Mouse (Mus musculus) ovary, adult 18-20 months (tissue): ENCODE results near the gene Erp29.

Experiments used
- DNase-seq: peaks from one replicate; pipeline ENCODE4 v3.0.0; 2022; ENCODE audit warnings: low spot score, mixed read lengths

Gene Erp29

DNA sequence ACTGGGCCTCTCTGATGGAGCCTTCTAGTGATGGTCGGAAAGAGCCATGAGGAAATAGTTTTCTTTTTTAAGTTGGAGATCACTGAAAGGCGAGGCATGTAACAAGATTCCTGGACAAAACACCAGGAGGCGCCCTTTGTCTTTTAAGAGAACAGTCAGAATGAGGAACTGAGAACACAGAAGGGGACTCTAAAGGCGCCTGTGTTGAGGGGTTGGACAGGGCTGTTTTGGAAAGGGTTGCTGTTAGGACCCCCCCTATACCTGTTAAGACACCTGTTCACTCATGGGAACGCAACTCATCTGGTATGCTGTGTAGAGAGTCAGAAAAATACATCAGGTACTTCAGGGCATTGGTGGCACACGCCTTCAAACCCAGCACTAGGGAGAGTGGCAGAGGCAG is 2.3 kb downstream of the Erp29 start:
- DNase-seq, result no peak

DNA sequence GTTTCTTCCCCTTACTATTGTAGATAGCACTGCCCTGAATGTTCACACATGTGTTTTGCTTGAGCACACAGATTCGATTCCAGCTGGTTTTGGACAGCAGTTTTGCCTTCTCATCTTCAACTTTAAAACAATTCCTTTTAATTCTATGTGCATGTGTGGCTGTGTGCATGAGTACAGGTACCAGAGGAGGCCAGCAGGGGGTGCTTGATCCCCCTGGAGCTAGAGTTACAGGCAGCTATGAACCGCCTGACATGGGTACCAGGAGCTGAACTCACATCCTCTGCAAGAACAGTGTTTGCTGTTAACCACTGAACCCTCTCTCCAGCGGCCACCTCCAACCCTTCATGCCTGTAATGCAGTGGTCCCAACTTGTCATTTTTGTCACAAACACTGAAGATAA is 3.9 kb downstream of the Erp29 start:
- DNase-seq, result no peak

- no peak for DNase-seq
These were observed 7.4 kb downstream of the Erp29 start for GRCm38 (mm10) chr5:121444870-121445269.

DNA sequence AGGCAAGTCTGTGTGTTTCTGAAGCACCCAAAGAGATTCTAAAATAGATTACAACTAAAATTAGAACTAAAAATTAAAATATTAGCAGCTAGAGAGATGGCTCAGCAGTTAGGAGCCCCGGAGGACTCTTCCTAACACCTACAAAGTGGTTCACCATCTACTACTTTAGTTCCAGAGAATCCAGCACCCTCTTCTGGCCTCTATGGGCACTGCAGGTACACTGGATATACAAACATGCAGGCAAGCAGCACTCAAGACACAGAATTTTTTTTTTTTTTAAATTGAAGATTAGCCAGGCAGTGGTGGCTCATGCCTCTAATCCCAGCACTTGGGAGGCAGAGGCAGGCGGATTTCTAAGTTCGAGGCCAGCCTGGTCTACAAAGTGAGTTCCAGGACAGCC is 8.8 kb downstream of the Erp29 start:
- no peak for DNase-seq

GRCm38 (mm10) chr5:121438756-121439155 is 13.6 kb downstream of the Erp29 start:
- DNase-seq, result no peak

DNA sequence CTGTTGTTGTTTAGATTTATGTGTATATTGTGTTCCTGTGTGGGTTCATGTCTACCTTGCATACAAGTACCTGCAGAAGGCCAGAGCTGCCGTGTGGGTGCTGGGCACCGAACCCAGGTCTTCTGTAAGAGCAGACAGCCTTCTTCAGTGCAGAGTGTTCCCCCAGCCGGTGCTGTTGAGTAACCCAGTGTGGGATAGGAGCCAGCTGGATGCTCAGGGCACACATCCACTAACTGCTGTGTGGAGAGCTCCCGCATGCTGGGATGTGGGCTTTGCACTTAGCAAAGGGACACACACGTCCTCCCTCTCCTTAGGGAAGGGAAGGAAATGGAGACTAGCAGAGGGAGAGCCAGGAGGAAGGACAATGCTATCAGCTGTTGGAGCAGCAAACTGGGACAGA is 14.2 kb downstream of the Erp29 start:
- DNase-seq, result no peak

DNA sequence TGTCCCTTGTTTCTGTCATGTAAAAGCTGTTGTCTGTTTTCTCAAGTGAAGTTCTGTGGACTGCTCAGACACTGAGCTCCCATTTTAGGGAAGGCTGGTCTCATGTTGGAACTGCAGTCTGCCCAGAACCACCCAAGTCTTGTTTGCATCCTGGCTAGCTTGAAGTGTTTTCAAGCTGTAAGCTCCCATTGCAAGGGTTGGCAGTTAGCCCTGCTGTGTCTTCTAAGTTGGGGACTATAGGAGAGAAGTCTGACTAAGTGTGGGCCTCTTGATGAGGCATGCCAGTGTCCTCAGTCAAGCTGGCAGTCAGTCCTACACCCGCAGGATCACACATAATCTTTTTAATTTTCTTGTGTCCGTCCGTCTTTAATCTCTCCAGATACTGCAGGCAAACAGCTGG is 23.4 kb downstream of the Erp29 start:
- DNase-seq, result no peak

DNA sequence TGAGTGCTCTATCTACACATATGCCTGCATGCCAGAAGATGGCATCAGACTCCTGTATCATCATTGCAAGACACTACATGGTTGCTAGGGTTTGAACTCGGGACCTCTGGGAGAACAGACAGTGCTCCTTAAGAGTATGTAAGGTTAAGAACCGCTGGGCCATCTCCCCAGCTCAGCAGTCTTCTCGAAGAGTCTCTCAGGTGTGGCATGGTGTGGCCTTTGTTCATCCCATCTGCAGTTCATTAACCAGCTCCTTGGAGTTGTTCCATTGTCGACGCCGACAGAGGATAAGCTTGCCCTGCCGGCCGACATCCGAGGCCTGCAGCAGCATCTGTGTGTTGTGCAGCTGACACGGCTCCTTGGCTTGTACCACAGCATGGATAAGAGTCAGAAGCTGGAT is 29.0 kb downstream of the Erp29 start:
- DNase-seq, result no peak

DNA sequence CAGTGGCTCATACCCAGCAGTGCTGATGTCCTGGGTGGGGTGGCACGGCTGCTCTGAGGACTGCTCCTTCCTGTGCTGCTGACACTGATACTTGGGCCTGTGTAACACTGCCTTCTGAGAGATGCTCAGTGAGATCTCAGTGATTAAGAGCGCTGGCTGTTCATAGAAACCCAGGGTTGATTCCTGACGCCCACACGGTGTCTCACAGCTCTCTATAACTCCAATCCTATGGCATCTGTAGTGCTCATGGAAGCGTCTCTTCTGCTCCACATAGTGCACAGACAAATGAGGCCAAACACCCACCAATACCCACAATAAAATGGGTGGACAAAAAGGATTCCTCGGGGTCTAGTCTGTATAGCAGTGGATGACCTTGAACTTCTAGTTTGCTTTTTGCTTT is 29.5 kb downstream of the Erp29 start:
- no peak for DNase-seq

DNA sequence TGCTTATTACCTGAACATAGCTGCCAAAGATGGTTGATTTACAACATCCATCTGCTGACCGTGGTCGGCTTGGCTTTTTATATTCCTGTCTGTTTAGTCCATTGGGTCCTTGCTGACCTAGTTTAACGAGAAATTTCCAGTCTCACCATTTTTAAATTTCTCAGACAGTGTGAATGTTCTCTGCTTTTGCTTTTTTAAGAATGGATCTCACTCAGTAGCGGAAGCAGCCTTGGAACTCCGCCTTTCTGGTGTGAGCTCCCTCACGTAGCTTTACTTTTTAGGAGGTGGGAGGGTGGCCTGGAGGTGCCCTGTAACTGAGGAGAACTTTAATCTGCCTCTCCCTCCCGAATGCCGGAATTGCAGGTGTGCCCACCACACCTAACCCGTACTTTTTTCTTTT is 31.6 kb downstream of the Erp29 start:
- no peak for DNase-seq

GRCm38 (mm10) chr5:121410975-121411374 is 41.3 kb downstream of the Erp29 start:
- no peak for DNase-seq

- DNase-seq, result no peak
These were observed 44.5 kb downstream of the Erp29 start for GRCm38 (mm10) chr5:121407856-121408255.

DNA sequence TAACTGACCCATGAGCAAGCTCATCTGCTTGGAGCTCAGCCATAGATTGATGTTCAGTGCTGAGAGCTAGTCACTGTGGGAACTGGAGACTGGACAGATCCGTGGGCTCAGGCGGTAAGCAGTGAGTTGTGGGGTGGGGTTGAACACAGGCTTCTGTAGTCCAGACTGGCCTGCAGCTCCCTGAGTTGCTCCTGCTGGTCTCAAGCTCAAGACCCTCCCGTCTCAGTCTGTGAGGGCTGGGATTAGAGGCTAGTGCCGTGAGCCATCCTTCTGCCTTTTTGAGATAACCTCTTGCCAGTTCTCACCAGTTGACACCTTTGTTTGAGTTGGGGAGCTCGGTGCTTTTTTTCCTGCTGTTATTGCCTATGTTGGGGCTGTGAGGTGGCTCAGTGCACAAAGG is 51.5 kb downstream of the Erp29 start:
- no peak for DNase-seq

DNA sequence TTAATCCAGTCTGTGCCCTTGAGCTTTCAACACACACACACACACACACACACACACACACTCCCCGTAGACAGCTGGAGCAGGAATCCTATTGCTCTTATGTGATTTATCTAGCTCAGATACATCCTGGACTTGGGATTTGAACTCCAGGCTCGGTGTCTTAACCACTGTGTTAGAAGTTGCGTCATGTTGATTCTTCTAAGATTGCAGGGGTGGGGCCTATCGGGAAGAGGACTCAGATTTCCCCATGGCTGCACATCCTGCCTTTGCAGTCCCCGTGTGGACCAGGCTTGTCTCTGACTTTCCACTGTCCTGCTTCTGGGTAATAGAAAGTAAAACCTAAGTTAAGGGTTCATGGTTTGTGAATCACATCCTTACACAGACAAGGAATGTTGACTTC is 52.2 kb downstream of the Erp29 start:
- no peak for DNase-seq

DNA sequence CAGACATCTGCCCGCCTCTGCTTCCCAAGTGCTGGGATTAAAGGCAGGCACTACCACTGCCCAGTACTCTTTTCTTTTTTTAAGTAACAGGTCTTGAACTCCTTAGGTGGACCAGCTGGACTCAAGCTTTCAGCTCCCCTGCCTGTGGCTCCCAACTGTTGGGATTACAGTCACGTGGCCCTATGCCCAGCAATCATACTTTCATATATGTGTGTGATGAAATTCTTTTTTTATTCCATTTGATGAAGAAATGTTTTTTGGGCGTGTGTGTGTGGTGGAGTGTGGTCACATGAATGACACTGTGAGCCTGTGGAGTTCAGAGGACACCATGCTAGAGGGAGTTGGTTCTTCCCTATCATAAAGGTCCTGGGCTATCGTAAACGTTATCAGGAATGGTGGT is 52.8 kb downstream of the Erp29 start:
- DNase-seq, result no peak

DNA sequence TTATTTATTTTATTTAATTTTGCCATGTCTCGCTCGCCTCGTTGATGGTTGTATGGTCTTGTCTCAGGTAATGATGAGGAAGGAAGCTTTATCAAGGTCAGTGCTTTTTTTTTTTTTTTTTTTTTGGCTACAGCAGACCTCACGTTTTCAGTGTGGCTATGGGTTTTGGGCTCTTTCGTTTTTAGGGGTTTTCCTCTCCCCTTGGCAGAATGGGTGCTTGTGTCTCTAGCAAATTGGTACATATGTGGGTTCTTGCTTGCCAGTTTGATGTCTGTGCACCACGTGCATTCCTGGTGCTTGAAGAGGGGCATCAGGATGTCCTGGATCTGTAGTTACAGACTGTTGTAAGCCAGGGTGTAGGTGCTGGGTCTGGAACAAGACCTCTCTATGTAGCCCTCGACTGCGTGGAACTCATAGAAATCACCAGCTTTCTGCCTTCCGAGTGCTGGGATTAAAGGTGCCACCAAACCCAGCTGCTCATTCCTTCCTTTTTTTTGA is 53.3 kb downstream of the Erp29 start:
- DNase-seq, result no peak

- no peak for DNase-seq
These were observed 54.0 kb downstream of the Erp29 start for GRCm38 (mm10) chr5:121398146-121398964.

DNA sequence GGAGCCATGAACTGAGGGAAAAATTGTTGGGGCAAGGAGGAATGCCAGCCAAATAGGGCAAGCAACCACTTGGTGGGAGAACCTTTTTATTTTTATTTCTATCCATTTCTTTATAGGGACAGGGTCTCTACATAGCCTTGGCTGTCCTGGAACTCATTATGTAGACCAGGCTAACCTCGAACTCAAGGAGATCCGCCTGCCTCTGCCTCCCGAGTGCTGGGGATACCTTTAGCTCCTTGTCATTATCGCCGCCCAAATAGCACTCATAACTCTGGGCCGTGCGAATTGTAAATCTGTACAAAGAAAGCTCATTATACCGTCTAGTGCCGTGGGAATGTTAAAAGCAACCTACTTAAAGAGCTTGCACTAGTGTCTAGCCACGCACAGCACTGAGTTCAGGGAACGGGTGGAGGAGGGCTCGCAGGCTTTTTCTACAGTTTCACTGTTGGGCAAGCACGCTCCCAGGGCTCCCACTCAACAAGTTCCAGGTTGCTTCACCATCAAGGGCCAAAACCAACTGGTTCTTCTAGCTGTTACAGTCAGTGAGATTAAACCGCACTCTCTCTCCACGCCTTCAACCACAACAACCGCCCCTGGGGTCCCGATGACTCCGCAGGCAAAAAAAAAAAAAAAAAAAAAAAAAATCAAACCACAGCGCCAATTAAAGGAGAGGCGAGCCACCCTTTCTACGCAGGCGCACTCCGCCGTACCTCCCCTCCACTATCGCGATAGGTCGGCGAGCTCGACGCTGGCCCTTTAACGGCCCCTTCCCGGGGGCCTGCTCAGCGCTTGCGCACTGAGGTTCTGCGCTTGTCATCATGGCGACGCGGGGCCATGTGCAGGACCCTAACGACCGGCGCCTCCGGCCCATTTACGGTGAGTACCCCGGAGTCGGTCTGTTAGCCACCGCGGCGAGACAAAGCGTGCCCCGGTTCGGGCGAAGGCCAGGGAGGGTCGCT is 54.8 kb downstream of the Erp29 start, which contains the start of gene Naa25:
TSS of gene Naa25 (plus strand) at position 750 of the 959 bp plus-strand sequence.
- DNase-seq, result peak; percentile 93

- DNase-seq, result no peak
These were observed 56.7 kb downstream of the Erp29 start for GRCm38 (mm10) chr5:121395621-121396020.

DNA sequence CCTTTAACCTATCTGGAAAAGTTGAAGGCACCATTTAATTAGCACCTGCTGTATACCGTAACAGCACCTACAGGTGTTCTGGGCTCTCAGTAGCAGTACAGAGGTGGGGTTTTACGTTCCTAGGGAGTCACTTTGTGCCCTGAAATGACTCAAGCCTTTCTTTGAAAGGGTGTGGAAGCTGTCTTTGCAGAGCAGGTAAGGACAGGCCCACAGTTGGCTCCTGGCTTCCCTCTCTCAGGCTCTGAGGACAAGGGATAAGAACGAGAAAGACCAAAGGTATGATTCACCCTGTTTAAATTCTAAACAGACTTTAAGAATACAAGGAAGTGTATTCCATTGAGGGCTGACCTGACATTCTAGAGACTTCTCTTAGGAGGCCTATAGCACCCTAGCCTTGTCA is 58.9 kb downstream of the Erp29 start:
- DNase-seq, result no peak

DNA sequence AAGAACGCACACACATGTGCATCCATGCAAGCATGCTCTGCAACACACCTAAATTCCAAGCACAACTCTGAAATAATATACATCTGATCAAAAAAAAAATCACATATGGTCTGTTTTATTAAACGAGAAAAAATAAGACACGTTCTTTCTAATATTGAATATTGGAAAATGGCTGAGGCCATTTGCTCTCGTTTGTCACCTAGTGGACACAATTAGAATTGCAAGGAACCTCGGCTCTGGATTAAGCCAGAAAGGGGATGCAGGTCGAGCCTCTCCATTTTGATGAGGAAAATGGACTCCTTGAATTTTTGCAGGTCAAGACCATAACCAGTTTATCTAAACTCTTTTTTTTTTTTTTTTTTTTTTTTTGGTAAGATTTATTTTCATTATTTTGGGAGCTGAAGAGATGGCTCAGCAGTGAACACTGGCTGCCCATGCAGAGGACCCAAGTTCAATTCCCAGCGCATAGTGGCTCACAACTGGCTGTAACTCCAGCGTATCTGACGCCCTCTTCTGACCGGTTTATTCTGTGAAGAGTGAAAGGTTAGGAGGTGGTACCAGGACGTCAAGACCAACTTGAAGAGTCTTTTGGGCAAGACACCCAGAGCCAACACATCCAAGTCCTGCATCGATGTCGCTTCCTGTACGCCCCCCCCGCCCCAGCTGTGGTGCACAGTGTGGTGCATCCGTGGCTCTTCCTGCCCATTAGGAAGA is 59.5 kb downstream of the Erp29 start:
- DNase-seq, result no peak

GRCm38 (mm10) chr5:121389691-121390090 is 62.6 kb downstream of the Erp29 start:
- no peak for DNase-seq
